Mouse (Mus musculus) CH12.LX (cell line): Measurements from ENCODE around the gene Uchl1. TPM values are rescaled to one million over a fixed set of nuclear protein-coding genes. Genes with fewer than 3 reads are reported as not detected.
A peak's percentile ranks its signal among the peaks of the same experiment; 100 is the strongest.

Source experiments
- DNase-seq: peaks from one replicate; pipeline ENCODE4 v3.0.0-alpha.2; 2013; ENCODE audit errors: extremely low read depth
- H3K27ac ChIP-seq: 2 replicates; pipeline ENCODE4 v1.5.1; 2012; ENCODE audit warnings: low read depth, mild to moderate bottlenecking, control low read depth, moderate library complexity; ENCODE audit not compliant: insufficient read depth
- H3K27me3 ChIP-seq: replicated peaks from 2 replicates; pipeline ENCODE3; 2012; ENCODE audit warnings: inconsistent platforms
- H3K36me3 ChIP-seq, 2 experiments: replicated peaks in 1 of 2; 2 replicates each; pipeline versions ENCODE3 to v1.6.1; 2012; ENCODE audit warnings: inconsistent platforms in 1 of 2, low read length in 1 of 2, mild to moderate bottlenecking in 1 of 2, mixed read lengths in 1 of 2, moderate library complexity in 1 of 2; ENCODE audit not compliant: control insufficient read depth in 1 of 2, insufficient read depth in 1 of 2
- H3K4me1 ChIP-seq, 2 experiments: 2 replicates each; pipeline ENCODE4 v1.6.1; 2012; ENCODE audit warnings: inconsistent platforms in 1 of 2, moderate library complexity in 1 of 2; ENCODE audit not compliant: insufficient read depth in 2 of 2, control insufficient read depth in 1 of 2
- H3K4me2 ChIP-seq: 2 replicates; pipeline ENCODE4 v1.6.1; 2012; ENCODE audit warnings: low read depth, mild to moderate bottlenecking, control low read depth; ENCODE audit not compliant: poor library complexity, insufficient read depth, severe bottlenecking
- H3K4me3 ChIP-seq, 3 experiments: fragments of 150-350 bp in 1 of 3; sonication (generic) in 1 of 3; replicated peaks in 1 of 3; 2 replicates each; pipeline versions ENCODE3 to v1.5.1; 2011 to 2012; ENCODE audit warnings: low read depth in 2 of 3, low read length in 2 of 3, mild to moderate bottlenecking in 2 of 3, moderate library complexity in 2 of 3, control low read depth in 1 of 3, improper control_type of control experiment in 1 of 3, inconsistent platforms in 1 of 3, mixed read lengths in 1 of 3; ENCODE audit not compliant: poor library complexity in 1 of 3
- H3K79me2 ChIP-seq: replicated peaks from 2 replicates; pipeline ENCODE4 v1.6.1; 2012; ENCODE audit warnings: mild to moderate bottlenecking, moderate library complexity; ENCODE audit not compliant: control insufficient read depth, poor library complexity, insufficient read depth, severe bottlenecking; ENCODE audit errors: extremely low read depth
- H3K9ac ChIP-seq: 2 replicates; pipeline ENCODE4 v1.6.1; 2012; ENCODE audit warnings: low read depth, mild to moderate bottlenecking, control low read depth, moderate library complexity; ENCODE audit not compliant: insufficient read depth
- H3K9me3 ChIP-seq: replicated peaks from 2 replicates; pipeline ENCODE3; 2012; ENCODE audit warnings: low read length, inconsistent platforms, mixed read lengths
- BHLHE40 ChIP-seq: IDR thresholded peaks from 2 replicates; pipeline ENCODE4 v1.6.1; 2011; ENCODE audit warnings: mild to moderate bottlenecking, low read depth, low read length, improper control_type of control experiment
- CHD1 ChIP-seq: IDR thresholded peaks from 2 replicates; pipeline ENCODE4 v1.6.1; 2012; ENCODE audit warnings: low read depth, low read length, improper control_type of control experiment, inconsistent platforms
- CTCF ChIP-seq, 2 experiments: IDR thresholded peaks in 1 of 2; conservative IDR thresholded peaks in 1 of 2; 2 replicates each; pipeline ENCODE4 v1.5.1; 2011 to 2012; ENCODE audit warnings: low read depth in 2 of 2, low read length in 2 of 2, improper control_type of control experiment in 1 of 2, inconsistent platforms in 1 of 2, mild to moderate bottlenecking in 1 of 2, moderate library complexity in 1 of 2
- E2F4 ChIP-seq: IDR thresholded peaks from 2 replicates; pipeline ENCODE4 v1.6.1; 2011; ENCODE audit warnings: low read depth, low read length, improper control_type of control experiment; ENCODE audit not compliant: insufficient replicate concordance
- HCFC1 ChIP-seq: IDR thresholded peaks from 2 replicates; pipeline ENCODE4 v1.6.1; 2012; ENCODE audit warnings: low read depth, mild to moderate bottlenecking, inconsistent platforms, low read length, improper control_type of control experiment
- IRF4 ChIP-seq: IDR thresholded peaks from 2 replicates; pipeline ENCODE4 v1.6.1; 2014; ENCODE audit warnings: low read depth, mild to moderate bottlenecking, inconsistent platforms, low read length, improper control_type of control experiment
- MAFK ChIP-seq: IDR thresholded peaks from 2 replicates; pipeline ENCODE4 v1.6.1; 2011; ENCODE audit warnings: low read length, improper control_type of control experiment; ENCODE audit not compliant: insufficient replicate concordance
- MAX ChIP-seq: IDR thresholded peaks from 2 replicates; pipeline ENCODE4 v1.6.1; 2011; ENCODE audit warnings: low read length, improper control_type of control experiment
- MEF2A ChIP-seq: IDR thresholded peaks from 2 replicates; pipeline ENCODE4 v1.6.1; 2014; ENCODE audit warnings: low read depth, mild to moderate bottlenecking, inconsistent platforms, low read length, improper control_type of control experiment, borderline replicate concordance
- NELFE ChIP-seq: IDR thresholded peaks from 2 replicates; pipeline ENCODE4 v1.6.1; 2011; ENCODE audit warnings: low read depth, low read length, improper control_type of control experiment
- POLR2AphosphoS2 ChIP-seq: IDR thresholded peaks from 2 replicates; pipeline ENCODE4 v1.6.1; 2011; ENCODE audit warnings: low read depth, low read length, improper control_type of control experiment
- TBP ChIP-seq: conservative IDR thresholded peaks from 2 replicates; pipeline ENCODE4 v1.6.1; 2011; ENCODE audit warnings: low read depth, low read length, improper control_type of control experiment
- UBTF ChIP-seq: IDR thresholded peaks from 2 replicates; pipeline ENCODE4 v1.6.1; 2012; ENCODE audit warnings: low read depth, mild to moderate bottlenecking, inconsistent platforms, low read length, improper control_type of control experiment, moderate library complexity
- USF1 ChIP-seq: IDR thresholded peaks from 2 replicates; pipeline ENCODE4 v1.6.1; 2014; ENCODE audit warnings: low read depth, mild to moderate bottlenecking, inconsistent platforms, low read length, improper control_type of control experiment
- USF2 ChIP-seq: conservative IDR thresholded peaks from 2 replicates; pipeline ENCODE4 v1.6.1; 2011; ENCODE audit warnings: low read depth, low read length, improper control_type of control experiment
- ZKSCAN1 ChIP-seq: IDR thresholded peaks from 2 replicates; pipeline ENCODE4 v1.6.1; 2012; ENCODE audit warnings: low read depth, inconsistent platforms, low read length, improper control_type of control experiment, borderline replicate concordance
- ZMIZ1 ChIP-seq: IDR thresholded peaks from 2 replicates; pipeline ENCODE4 v1.6.1; 2012; ENCODE audit warnings: low read depth, mild to moderate bottlenecking, inconsistent platforms, low read length, improper control_type of control experiment
- ZNF384 ChIP-seq: IDR thresholded peaks from 2 replicates; pipeline ENCODE4 v1.6.1; 2012; ENCODE audit warnings: low read depth, low read length, improper control_type of control experiment, inconsistent platforms
- dilution Hi-C: fragments of 300-500 bp; cut with MboI; formaldehyde crosslinking; loops from 2 replicates; pipeline ENCODE4 v1.14.3; 2020; ENCODE audit warnings: low sequenced_read_pairs; ENCODE audit not compliant: extremely low pct_unique_long_range_greater_than_20kb, extremely low pct_ligation_motif_present
- in situ Hi-C: fragments of 300-500 bp; cut with MboI; formaldehyde crosslinking; loops from 3 replicates; pipeline ENCODE4 v1.14.3; 2019; ENCODE audit warnings: low sequenced_read_pairs, low pct_ligation_motif_present, low pct_unique_long_range_greater_than_20kb, mixed read lengths
- polyA plus RNA-seq: library from polyadenylated mRNA; unstranded; fragments of >175 nt; gene quantifications from 2 replicates; pipeline ENCODE4 v1.2.1, GENCODE M21; 2012; ENCODE audit warnings: low read depth; ENCODE audit not compliant: insufficient read length
- total RNA-seq, 2 experiments: library from RNA; depleted of rRNA; stranded (reverse); fragments of 300-350 nt in 1 of 2; fragments of >200 nt in 1 of 2; gene quantifications; 2 replicates each; pipeline ENCODE4 v1.2.3; 2012 to 2014

The Uchl1 gene
- total and polyA plus RNA-seq, 3 experiments: not detected

GRCm38 (mm10) chr5:66676457-66677117 lies 696 bp downstream of the Uchl1 start:
- Histone ChIP-seq H3K4me2 (no peak overlapping the region), H3K27me3 (no peaks in the 10 kb centered on the region), H3K27ac (no peak overlapping the region), H3K9ac (no peak overlapping the region), H3K4me1 (peaks cover 0 to 12% of the 10 kb centered on the region in 2 experiments; a peak in 2 of 4 replicates), H3K79me2 (no peaks in the 10 kb centered on the region), H3K36me3 (no peaks in the 10 kb centered on the region), H3K4me3 (no peak overlapping the region), H3K9me3 (peaks cover 4% of the 10 kb centered on the region)
- no peak for DNase-seq
- TF ChIP-seq MEF2A (no peak), ZNF384 (no peak), USF1 (no peak), MAX (no peak), ZKSCAN1 (no peak), HCFC1 (no peak), USF2 (no peak), E2F4 (no peak), CHD1 (no peak), MAFK (no peak), NELFE (no peak), POLR2AphosphoS2 (no peak), TBP (no peak), BHLHE40 (no peak), IRF4 (no peak), CTCF (conservative IDR thresholded peaks at IDR 0.05 in 1 of 2, IDR thresholded peaks at IDR 0.05 in 1 of 2; ENCODE audit: low read depth in 2 of 2, low read length in 2 of 2) (no peak), ZMIZ1 (no peak)
- in situ Hi-C loops (no loop called here), dilution Hi-C loops (no loop called here)

DNA sequence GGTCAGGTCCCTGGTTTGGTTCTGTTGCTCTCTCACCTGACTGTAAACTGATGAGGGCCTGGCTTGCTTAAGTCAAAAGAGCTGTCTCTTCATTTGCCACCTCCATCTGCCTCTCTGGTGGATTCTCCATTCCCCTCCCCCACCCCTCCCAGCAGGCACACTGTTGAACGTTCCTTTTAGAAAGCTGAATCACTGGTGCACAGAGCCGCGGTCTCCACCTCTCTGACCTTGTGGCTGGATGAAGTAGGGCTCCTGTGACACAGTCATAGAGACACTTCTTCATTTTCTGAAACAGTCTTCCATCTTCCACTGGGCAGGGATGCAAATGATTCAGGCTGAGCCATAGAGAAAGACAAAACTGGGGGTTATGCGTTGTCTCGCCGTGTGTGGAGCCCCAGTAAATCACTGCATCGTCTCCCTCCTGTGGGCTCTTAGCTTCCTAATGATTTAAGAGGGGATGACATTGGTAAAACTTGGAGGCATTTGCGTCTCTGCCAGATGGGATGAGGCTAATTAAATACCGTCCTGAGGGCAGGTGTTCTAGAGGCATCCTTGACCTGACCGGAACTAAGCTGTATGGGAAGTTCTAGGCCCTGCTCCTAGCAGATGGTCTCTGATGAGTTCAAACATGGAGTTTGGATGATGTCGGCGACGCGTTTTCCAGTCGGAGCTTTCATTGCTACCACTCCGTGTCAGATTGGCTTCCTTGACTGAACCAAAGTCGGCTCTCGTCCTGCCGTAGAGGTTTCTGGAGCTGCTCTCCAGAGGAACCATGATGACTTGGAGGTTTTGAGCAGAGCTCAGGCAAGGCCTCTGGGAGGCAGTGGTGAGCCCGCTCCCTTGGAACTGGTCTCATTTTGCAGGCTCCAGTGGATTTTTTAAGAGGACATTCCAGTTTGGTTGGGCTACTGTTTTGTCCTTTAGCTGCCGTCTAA lies 1.8 kb downstream of the Uchl1 start:
- Histone ChIP-seq H3K4me1 (peaks cover 0 to 12% of the 10 kb centered on the region in 2 experiments; a peak in 2 of 4 replicates), H3K9me3 (peaks cover 4% of the 10 kb centered on the region), H3K27ac (no peak overlapping the region), H3K9ac (no peak overlapping the region), H3K4me2 (no peak overlapping the region), H3K27me3 (no peaks in the 10 kb centered on the region), H3K4me3 (no peak overlapping the region), H3K36me3 (no peaks in the 10 kb centered on the region), H3K79me2 (no peaks in the 10 kb centered on the region)
- dilution Hi-C loops (no loop called here), in situ Hi-C loops (no loop called here)
- TF ChIP-seq UBTF (no peak), CTCF (conservative IDR thresholded peaks at IDR 0.05 in 1 of 2, IDR thresholded peaks at IDR 0.05 in 1 of 2; ENCODE audit: low read depth in 2 of 2, low read length in 2 of 2) (peak in 1 of 2 experiments; percentile 10; a peak in 1 of 4 replicates)
- DNase-seq: peak; percentile 62
